Mouse (Mus musculus): ENCODE measurements at regions not wholly inside any gene's neighbourhood (a gene's known extent, or its start where the extent isn't known, plus 50 kb on each side); places are given as distances from the start of the nearest gene placed in this dataset.

DNA sequence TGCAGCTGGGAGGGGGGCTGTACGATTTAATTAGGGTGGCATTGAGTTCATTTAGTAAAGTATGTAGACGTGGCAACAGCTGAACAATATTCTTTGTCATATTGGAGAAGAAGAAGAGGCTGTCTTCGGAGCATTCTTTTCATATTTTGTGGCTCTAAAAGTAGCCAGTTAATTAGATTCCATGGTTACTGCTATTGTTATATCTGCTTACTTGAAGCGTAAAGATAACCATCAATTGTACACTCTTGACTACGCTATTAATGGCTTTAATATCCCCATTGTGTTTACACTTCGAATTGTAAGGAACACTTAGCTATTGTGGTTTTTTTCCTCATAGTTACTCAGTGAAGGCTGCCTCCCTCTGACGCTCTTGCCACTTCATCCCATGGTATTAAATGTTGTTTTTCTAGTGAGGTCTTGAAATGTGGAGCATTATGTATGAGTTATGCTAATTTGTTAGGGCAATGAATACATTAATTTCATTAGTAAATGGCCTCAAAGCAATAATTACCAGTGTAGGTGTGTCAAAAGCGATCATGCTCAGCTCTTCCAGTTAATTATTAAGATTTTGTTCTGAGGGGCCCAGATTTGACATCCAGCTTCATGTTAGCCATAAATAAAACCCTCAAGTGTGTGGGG, 415.0 kb downstream of the Lmo4 start:
- Histone ChIP-seq H3K4me2 (ENCODE audit: low read depth) (no peak overlapping the region), H3K27me3 (ENCODE audit: control insufficient read depth, insufficient read depth, low read length) (no peaks in the 10 kb centered on the region), H3K27ac (no peak overlapping the region), H3K36me3 (replicated peaks; ENCODE audit: control insufficient read depth, insufficient read depth, low read depth) (no peaks in the 10 kb centered on the region), H3K4me1 (replicated peaks; ENCODE audit: control insufficient read depth in 2 of 2, insufficient read depth in 2 of 2, low read length in 1 of 2) (no peaks in the 10 kb centered on the region), H3K9me3 (ENCODE audit: control insufficient read depth, low read length) (no peaks in the 10 kb centered on the region), H3K4me3 (ENCODE audit: insufficient read depth in 1 of 2, low read depth in 2 of 2, low read length in 2 of 2) (no peak overlapping the region), H3K9ac (replicated peaks) (no peak overlapping the region)
- TF ChIP-seq CTCF (IDR thresholded peaks at IDR 0.05; ENCODE audit: low read depth) (no peak), EP300 (IDR thresholded peaks at IDR 0.05; ENCODE audit: low read depth) (no peak)
- no peak for DNase-seq (ENCODE audit: low read depth in 3 of 3, low spot score in 3 of 3)
- no peak for ATAC-seq (ENCODE audit: insufficient read depth)
- 41% methylated on average over 8 of the region's 8 CpGs for WGBS (ENCODE audit: insufficient replicate concordance)

DNA sequence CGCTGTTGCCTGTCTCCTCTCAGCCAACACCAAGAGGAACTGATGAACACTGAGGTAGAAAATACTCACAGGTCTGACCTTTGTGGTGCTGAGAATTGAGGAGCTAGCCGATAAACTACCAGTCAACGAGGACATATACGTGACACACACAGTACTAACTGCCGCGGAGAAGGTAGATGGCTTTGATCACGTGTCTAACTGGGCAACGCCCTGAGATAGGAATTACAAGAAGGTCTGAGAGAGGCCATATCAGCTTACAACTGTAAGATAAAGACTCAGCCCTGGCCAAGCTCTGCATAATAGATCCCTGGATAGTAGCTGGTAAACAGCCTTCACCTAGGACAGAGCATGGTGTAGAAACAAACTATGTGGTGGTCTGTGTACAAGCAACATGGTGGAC, 418.1 kb downstream of the Lmo4 start:
- H3K9ac ChIP-seq (replicated peaks): no peak overlapping the region
- DNase-seq (ENCODE audit: low read depth in 3 of 3, low spot score in 3 of 3): no peak
- no peaks in the 10 kb centered on the region for H3K36me3 ChIP-seq (replicated peaks; ENCODE audit: control insufficient read depth, insufficient read depth, low read depth)
- H3K9me3 ChIP-seq (ENCODE audit: control insufficient read depth, low read length): no peaks in the 10 kb centered on the region
- ATAC-seq (ENCODE audit: insufficient read depth): no peak
- no peaks in the 10 kb centered on the region for H3K27me3 ChIP-seq (ENCODE audit: control insufficient read depth, insufficient read depth, low read length)
- H3K4me1 ChIP-seq (replicated peaks; ENCODE audit: control insufficient read depth in 2 of 2, insufficient read depth in 2 of 2, low read length in 1 of 2): no peaks in the 10 kb centered on the region
- H3K4me3 ChIP-seq (ENCODE audit: insufficient read depth in 1 of 2, low read depth in 2 of 2, low read length in 2 of 2): no peak overlapping the region
- WGBS (ENCODE audit: insufficient replicate concordance): 78% methylated on average over 8 of the region's 8 CpGs
- TF ChIP-seq CTCF (IDR thresholded peaks at IDR 0.05; ENCODE audit: low read depth) (no peak), EP300 (IDR thresholded peaks at IDR 0.05; ENCODE audit: low read depth) (no peak)
- no peak overlapping the region for H3K4me2 ChIP-seq (ENCODE audit: low read depth)
- H3K27ac ChIP-seq: no peak overlapping the region

DNA sequence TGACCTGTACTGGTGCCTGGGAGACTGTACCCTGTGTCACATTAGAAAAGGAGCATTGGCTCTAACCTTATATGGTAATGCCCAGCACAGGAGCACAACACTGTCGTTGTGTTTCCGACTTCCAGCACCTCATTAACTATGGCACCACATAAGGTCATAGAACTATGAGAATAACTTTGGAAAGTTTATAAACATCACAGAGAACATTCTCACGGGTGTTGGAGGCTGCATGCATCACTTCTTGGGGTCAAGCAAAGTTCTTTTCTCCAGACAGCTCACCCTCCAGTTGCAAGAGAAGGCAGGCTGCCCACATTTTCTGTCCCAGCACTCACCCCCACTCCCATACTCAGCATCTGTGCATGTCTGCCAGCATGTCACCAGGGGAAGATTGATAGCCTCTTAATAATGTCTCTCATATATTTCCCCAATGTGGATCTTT, 420.6 kb downstream of the Lmo4 start:
- DNase-seq (ENCODE audit: low read depth in 3 of 3, low spot score in 3 of 3) (no peak), ATAC-seq (ENCODE audit: insufficient read depth) (no peak)
- Histone ChIP-seq H3K4me2 (ENCODE audit: low read depth) (no peak overlapping the region), H3K4me3 (ENCODE audit: insufficient read depth in 1 of 2, low read depth in 2 of 2, low read length in 2 of 2) (no peak overlapping the region), H3K27ac (no peak overlapping the region), H3K9ac (replicated peaks) (no peak overlapping the region), H3K9me3 (ENCODE audit: control insufficient read depth, low read length) (no peaks in the 10 kb centered on the region), H3K36me3 (replicated peaks; ENCODE audit: control insufficient read depth, insufficient read depth, low read depth) (no peaks in the 10 kb centered on the region), H3K27me3 (ENCODE audit: control insufficient read depth, insufficient read depth, low read length) (no peaks in the 10 kb centered on the region), H3K4me1 (replicated peaks; ENCODE audit: control insufficient read depth in 2 of 2, insufficient read depth in 2 of 2, low read length in 1 of 2) (no peaks in the 10 kb centered on the region)
- TF ChIP-seq EP300 (IDR thresholded peaks at IDR 0.05; ENCODE audit: low read depth) (no peak), CTCF (IDR thresholded peaks at IDR 0.05; ENCODE audit: low read depth) (no peak)
- WGBS (ENCODE audit: insufficient replicate concordance): 63% methylated on average over 3 of the region's 3 CpGs

DNA sequence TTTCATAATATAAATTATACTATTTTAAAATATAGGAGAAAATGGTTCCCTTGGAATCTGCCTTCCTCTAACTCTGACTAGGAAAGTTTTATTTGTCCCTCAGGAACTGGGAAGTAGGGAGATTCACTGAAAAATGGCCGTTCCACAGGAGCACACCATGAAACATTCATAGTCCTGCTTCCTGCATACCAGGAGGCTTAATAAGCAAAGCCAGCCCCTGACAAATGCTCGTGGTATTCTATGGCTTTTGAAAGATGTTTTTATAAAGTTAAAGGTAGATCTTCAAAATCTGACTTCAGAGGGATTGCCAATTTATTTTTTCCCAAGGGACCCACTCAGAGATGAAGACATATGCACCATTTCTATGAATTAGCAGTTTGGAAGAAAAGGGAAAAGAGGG, 426.9 kb downstream of the Lmo4 start:
- 38% methylated on average over 2 of the region's 2 CpGs for WGBS (ENCODE audit: insufficient replicate concordance)
- ATAC-seq (ENCODE audit: insufficient read depth): no peak

DNA sequence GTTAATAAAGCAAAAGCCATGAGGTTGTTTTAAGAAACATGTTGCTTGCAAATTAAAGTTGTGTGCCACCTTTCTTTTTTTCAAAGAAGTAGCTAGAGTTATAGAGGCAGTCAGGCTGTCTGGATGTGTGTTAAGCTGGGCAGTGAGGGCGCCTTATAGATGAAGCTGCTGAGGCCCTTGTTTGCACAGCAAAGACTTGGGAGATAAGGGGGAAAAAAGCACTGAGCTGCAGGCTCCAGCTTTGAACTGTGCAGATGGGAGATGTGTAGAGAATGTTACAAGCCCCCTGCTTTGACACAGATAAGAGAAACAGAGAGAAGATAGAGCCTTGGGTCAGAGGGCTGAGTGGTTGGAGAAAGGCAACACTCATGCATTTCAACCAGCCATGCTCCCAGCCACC, 445.7 kb downstream of the Lmo4 start:
- TF ChIP-seq EP300 (IDR thresholded peaks at IDR 0.05; ENCODE audit: low read depth) (no peak), CTCF (IDR thresholded peaks at IDR 0.05; ENCODE audit: low read depth) (no peak)
- no peaks in the 10 kb centered on the region for H3K9me3 ChIP-seq (ENCODE audit: control insufficient read depth, low read length)
- H3K36me3 ChIP-seq (replicated peaks; ENCODE audit: control insufficient read depth, insufficient read depth, low read depth): no peaks in the 10 kb centered on the region
- H3K9ac ChIP-seq (replicated peaks): no peak overlapping the region
- no peak overlapping the region for H3K4me2 ChIP-seq (ENCODE audit: low read depth)
- no peak overlapping the region for H3K4me3 ChIP-seq (ENCODE audit: insufficient read depth in 1 of 2, low read depth in 2 of 2, low read length in 2 of 2)
- no peak for DNase-seq (ENCODE audit: low read depth in 3 of 3, low spot score in 3 of 3)
- no peaks in the 10 kb centered on the region for H3K4me1 ChIP-seq (replicated peaks; ENCODE audit: control insufficient read depth in 2 of 2, insufficient read depth in 2 of 2, low read length in 1 of 2)
- ATAC-seq (ENCODE audit: insufficient read depth): no peak
- WGBS (ENCODE audit: insufficient replicate concordance): 18% methylated on average over 1 of the region's 1 CpGs
- H3K27me3 ChIP-seq (ENCODE audit: control insufficient read depth, insufficient read depth, low read length): no peaks in the 10 kb centered on the region
- no peak overlapping the region for H3K27ac ChIP-seq

More for the DNA sequence above, 426.9 kb downstream of the Lmo4 start:
- no peaks in the 10 kb centered on the region for H3K27me3 ChIP-seq (ENCODE audit: control insufficient read depth, insufficient read depth, low read length)
- DNase-seq (ENCODE audit: low read depth in 3 of 3, low spot score in 3 of 3): no peak
- no peak overlapping the region for H3K4me3 ChIP-seq (ENCODE audit: insufficient read depth in 1 of 2, low read depth in 2 of 2, low read length in 2 of 2)
- no peaks in the 10 kb centered on the region for H3K36me3 ChIP-seq (replicated peaks; ENCODE audit: control insufficient read depth, insufficient read depth, low read depth)
- no peak overlapping the region for H3K9ac ChIP-seq (replicated peaks)
- no peak overlapping the region for H3K4me2 ChIP-seq (ENCODE audit: low read depth)
- H3K4me1 ChIP-seq (replicated peaks; ENCODE audit: control insufficient read depth in 2 of 2, insufficient read depth in 2 of 2, low read length in 1 of 2): no peaks in the 10 kb centered on the region
- no peak overlapping the region for H3K27ac ChIP-seq
- no peak for TF ChIP-seq EP300 (IDR thresholded peaks at IDR 0.05; ENCODE audit: low read depth)
- TF ChIP-seq CTCF (IDR thresholded peaks at IDR 0.05; ENCODE audit: low read depth): no peak
- H3K9me3 ChIP-seq (ENCODE audit: control insufficient read depth, low read length): no peaks in the 10 kb centered on the region
